Mouse (Mus musculus) neural tube, embryonic 11.5 days (tissue): ENCODE results near the gene Sesn1. TPM values are rescaled to one million over a fixed set of nuclear protein-coding genes. Genes with fewer than 3 reads are reported as not detected.

Source experiments
- ATAC-seq: fragments of 200-750 bp; cut with Nextera tagmentation; 2 replicates; pipeline ENCODE4 v1.8.0; 2017; ENCODE audit warnings: moderate number of reproducible peaks, mild to moderate bottlenecking, moderate TSS enrichment, moderate library complexity; ENCODE audit not compliant: insufficient read depth, low FRiP score, low TSS enrichment
- DNase-seq: peaks from one replicate; pipeline ENCODE4 v3.0.0-alpha.2; 2015; ENCODE audit warnings: low spot score
- H3K27ac ChIP-seq: fragments of 300-500 bp; sonication (generic); 2 replicates; pipeline ENCODE4 v1.5.1; 2014; ENCODE audit warnings: low read depth, mild to moderate bottlenecking, low read length
- H3K27me3 ChIP-seq: fragments of 300-500 bp; sonication (generic); 2 replicates; pipeline ENCODE4 v1.6.1; 2014; ENCODE audit warnings: mild to moderate bottlenecking, low read length, mixed read lengths; ENCODE audit not compliant: control insufficient read depth, insufficient read depth
- H3K36me3 ChIP-seq: fragments of 300-500 bp; sonication (generic); 2 replicates; pipeline ENCODE4 v1.6.1; 2014; ENCODE audit warnings: mild to moderate bottlenecking, low read length, moderate library complexity, mixed read lengths; ENCODE audit not compliant: control insufficient read depth, insufficient read depth
- H3K4me1 ChIP-seq: fragments of 300-500 bp; sonication (generic); 2 replicates; pipeline ENCODE4 v1.6.1; 2014; ENCODE audit warnings: low read length, mixed read lengths; ENCODE audit not compliant: control insufficient read depth, insufficient read depth
- H3K4me2 ChIP-seq: fragments of 300-500 bp; sonication (generic); 2 replicates; pipeline ENCODE4 v1.6.1; 2014; ENCODE audit warnings: low read depth, mild to moderate bottlenecking, moderate library complexity
- H3K4me3 ChIP-seq: fragments of 300-500 bp; sonication (generic); 2 replicates; pipeline ENCODE4 v1.5.1; 2014; ENCODE audit warnings: low read depth, low read length
- H3K9ac ChIP-seq: fragments of 300-500 bp; sonication (generic); 2 replicates; pipeline ENCODE4 v1.6.1; 2014; ENCODE audit warnings: mild to moderate bottlenecking, low read length
- H3K9me3 ChIP-seq: fragments of 300-500 bp; sonication (generic); 2 replicates; pipeline ENCODE4 v1.6.1; 2016; ENCODE audit warnings: low read length; ENCODE audit not compliant: control insufficient read depth
- WGBS: fragments of 180-500 bp; shearing (Covaris S2); extraction: QIAGEN DNeasy Blood & Tissue Kit; methylation state at CpG from one replicate; pipeline ENCODE4 v1.1.7; 2014; 5-methylcytosine and 5-hydroxymethylcytosine counted together
- polyA plus RNA-seq: library from polyadenylated mRNA; unstranded; fragments of >200 nt; fragmentation: Nextera tagmentation; extraction: Ambion mirVana; gene quantifications from 2 replicates; pipeline ENCODE4 v1.2.1, GENCODE M21; 2014

The Sesn1 gene
- polyA plus RNA-seq, 1 experiment from 2014 or later, result 24.7 TPM

- peak overlapping the region; percentile 88 for H3K27ac ChIP-seq
- peak; percentile 97 for DNase-seq
- peak; percentile 97 for ATAC-seq
- peak overlapping the region; percentile 84 for H3K9ac ChIP-seq
- H3K4me1 ChIP-seq, result no peaks in the 10 kb centered on the region
- peak overlapping the region; percentile 61 for H3K4me3 ChIP-seq
- H3K27me3 ChIP-seq, result no peaks in the 10 kb centered on the region
- H3K9me3 ChIP-seq, result no peaks in the 10 kb centered on the region
- WGBS, result 3% methylated on average over 59 of the region's 65 CpGs
- H3K4me2 ChIP-seq, result peak overlapping the region; percentile 90
- no peaks in the 10 kb centered on the region for H3K36me3 ChIP-seq
These were observed 77.5 kb downstream of the Sesn1 start for GRCm38 (mm10) chr10:41887080-41887821.

GRCm38 (mm10) chr10:41888365-41888941 lies 78.7 kb downstream of the Sesn1 start:
- Histone ChIP-seq H3K9ac (no peak overlapping the region), H3K27ac (no peak overlapping the region), H3K9me3 (no peaks in the 10 kb centered on the region), H3K4me3 (no peak overlapping the region), H3K27me3 (no peaks in the 10 kb centered on the region), H3K4me1 (no peaks in the 10 kb centered on the region), H3K36me3 (no peaks in the 10 kb centered on the region), H3K4me2 (no peak overlapping the region)
- ATAC-seq, result no peak
- WGBS, result 54% methylated on average over 4 of the region's 4 CpGs
- no peak for DNase-seq

- H3K9me3 ChIP-seq, result no peaks in the 10 kb centered on the region
- H3K4me1 ChIP-seq, result no peaks in the 10 kb centered on the region
- H3K27me3 ChIP-seq, result no peaks in the 10 kb centered on the region
- no peak overlapping the region for H3K4me2 ChIP-seq
- WGBS, result 86% methylated on average over 5 of the region's 5 CpGs
- no peak for DNase-seq
- H3K9ac ChIP-seq, result no peak overlapping the region
- H3K4me3 ChIP-seq, result no peak overlapping the region
- no peak for ATAC-seq
- H3K36me3 ChIP-seq, result no peaks in the 10 kb centered on the region
- H3K27ac ChIP-seq, result no peak overlapping the region
These were observed 79.8 kb downstream of the Sesn1 start for GRCm38 (mm10) chr10:41889566-41889965.

- no peak overlapping the region for H3K4me3 ChIP-seq
- H3K36me3 ChIP-seq, result no peaks in the 10 kb centered on the region
- H3K27ac ChIP-seq, result no peak overlapping the region
- ATAC-seq (no peak), DNase-seq (no peak)
- no peak overlapping the region for H3K4me2 ChIP-seq
- no peaks in the 10 kb centered on the region for H3K4me1 ChIP-seq
- H3K9ac ChIP-seq, result no peak overlapping the region
- H3K9me3 ChIP-seq, result no peaks in the 10 kb centered on the region
- no peaks in the 10 kb centered on the region for H3K27me3 ChIP-seq
These were observed 80.8 kb downstream of the Sesn1 start for GRCm38 (mm10) chr10:41890537-41890936.

GRCm38 (mm10) chr10:41891312-41891711 lies 81.6 kb downstream of the Sesn1 start:
- DNase-seq, result no peak
- no peaks in the 10 kb centered on the region for H3K36me3 ChIP-seq
- H3K4me1 ChIP-seq, result no peaks in the 10 kb centered on the region
- H3K9ac ChIP-seq, result no peak overlapping the region
- H3K4me2 ChIP-seq, result no peak overlapping the region
- H3K27ac ChIP-seq, result no peak overlapping the region
- ATAC-seq, result no peak
- no peaks in the 10 kb centered on the region for H3K9me3 ChIP-seq
- H3K27me3 ChIP-seq, result no peaks in the 10 kb centered on the region
- H3K4me3 ChIP-seq, result no peak overlapping the region
- WGBS, result 90% methylated on average over 4 of the region's 4 CpGs

GRCm38 (mm10) chr10:41893433-41894411 lies 84.0 kb downstream of the Sesn1 start:
- Histone ChIP-seq H3K27me3 (no peaks in the 10 kb centered on the region), H3K36me3 (no peaks in the 10 kb centered on the region), H3K9ac (no peak overlapping the region), H3K4me3 (no peak overlapping the region), H3K9me3 (no peaks in the 10 kb centered on the region), H3K27ac (no peak overlapping the region), H3K4me1 (no peaks in the 10 kb centered on the region), H3K4me2 (no peak overlapping the region)
- WGBS, result 68% methylated on average over 4 of the region's 4 CpGs
- ATAC-seq (no peak), DNase-seq (no peak)

- Histone ChIP-seq H3K27me3 (no peaks in the 10 kb centered on the region), H3K4me2 (no peak overlapping the region), H3K27ac (no peak overlapping the region), H3K4me1 (no peaks in the 10 kb centered on the region), H3K4me3 (no peak overlapping the region), H3K9me3 (no peaks in the 10 kb centered on the region), H3K9ac (no peak overlapping the region), H3K36me3 (0 out of 2 replicates have a peak, but pooled peaks cover 2% of the 10 kb centered on the region)
- ATAC-seq (no peak), DNase-seq (no peak)
These were observed 86.7 kb downstream of the Sesn1 start for GRCm38 (mm10) chr10:41896425-41896824.

- Histone ChIP-seq H3K9ac (no peak overlapping the region), H3K4me2 (no peak overlapping the region), H3K4me3 (no peak overlapping the region), H3K9me3 (no peaks in the 10 kb centered on the region), H3K27ac (no peak overlapping the region), H3K36me3 (0 out of 2 replicates have a peak, but pooled peaks cover 2% of the 10 kb centered on the region), H3K4me1 (no peaks in the 10 kb centered on the region), H3K27me3 (no peaks in the 10 kb centered on the region)
- ATAC-seq (no peak), DNase-seq (no peak)
- WGBS, result 90% methylated on average over 2 of the region's 2 CpGs
These were observed 87.1 kb downstream of the Sesn1 start for GRCm38 (mm10) chr10:41896865-41897264.
